ENCODE assay signal across 9 mouse cellular contexts in genomic region chr2:10582673-10583072, GRCm38 (mm10).
"Had no signal": no experiment of that assay in that cellular context is flagged by ENCODE, and none has a peak within 500 bp of the region (broad histone marks: within the 10 kb centered on the region; RNA-seq: fewer than 3 reads in every experiment).

No protein-coding gene starts in this region.

- DNase-seq: kidney, adult 11 months; kidney, adult 8-10 months; kidney, postnatal 10 days; kidney, postnatal 36 days; layer of hippocampus, postnatal 36 days; liver, postnatal 0 days; lung, embryonic 14.5 days; midbrain, embryonic 14.5 days; thymus, postnatal 25 days had no signal
